Mouse (Mus musculus) spleen, adult 2 months (tissue): ENCODE results near the gene Chrna1.

ENCODE experiments used
- CTCF ChIP-seq: fragments of 200-500 bp; IDR thresholded peaks from 2 replicates; pipeline ENCODE4 v1.5.1; 2011; ENCODE audit warnings: mild to moderate bottlenecking, inconsistent platforms; ENCODE audit not compliant: insufficient read depth, insufficient read length, insufficient replicate concordance; ENCODE audit errors: extremely low read depth
- POLR2A ChIP-seq: fragments of 200-500 bp; IDR thresholded peaks from 2 replicates; pipeline ENCODE4 v1.6.1; 2011; ENCODE audit warnings: low read depth, low read length, inconsistent platforms

DNA sequence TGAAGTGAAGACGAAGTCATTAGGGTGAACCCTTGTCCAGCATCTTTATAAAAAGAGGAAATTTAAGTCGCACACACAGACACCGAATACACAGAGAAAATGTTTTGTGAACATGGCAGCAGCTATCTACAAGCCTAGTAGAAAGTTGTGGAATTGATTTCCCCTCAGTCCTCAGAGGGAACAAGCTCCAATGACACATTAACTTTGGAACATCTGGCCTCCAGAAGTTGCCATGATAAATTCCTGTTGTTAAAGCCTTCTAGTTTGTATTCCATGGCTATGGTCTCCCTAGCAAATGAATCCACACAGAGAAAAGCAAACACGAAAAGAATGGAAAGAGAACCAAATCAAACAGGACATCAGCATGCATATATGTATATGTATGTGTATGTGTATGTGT, 6.6 kb downstream of the Chrna1 start:
- no peak for TF ChIP-seq CTCF
- TF ChIP-seq POLR2A, result no peak
